Mouse (Mus musculus) heart, postnatal 4 days (tissue): Measurements from ENCODE around the gene Col23a1. TPM values are rescaled to one million over a fixed set of nuclear protein-coding genes. Genes with fewer than 3 reads are reported as not detected.

Source experiments
- DNase-seq: peaks from one replicate; pipeline ENCODE4 v3.0.0; 2021
- total RNA-seq, 2 experiments: library from RNA; stranded (reverse); gene quantifications; 2 replicates each; pipeline ENCODE4 v1.2.3; 2021

The Col23a1 gene
- total RNA-seq, 2 experiments from 2014 or later = 5.7 to 6.0 TPM

DNA sequence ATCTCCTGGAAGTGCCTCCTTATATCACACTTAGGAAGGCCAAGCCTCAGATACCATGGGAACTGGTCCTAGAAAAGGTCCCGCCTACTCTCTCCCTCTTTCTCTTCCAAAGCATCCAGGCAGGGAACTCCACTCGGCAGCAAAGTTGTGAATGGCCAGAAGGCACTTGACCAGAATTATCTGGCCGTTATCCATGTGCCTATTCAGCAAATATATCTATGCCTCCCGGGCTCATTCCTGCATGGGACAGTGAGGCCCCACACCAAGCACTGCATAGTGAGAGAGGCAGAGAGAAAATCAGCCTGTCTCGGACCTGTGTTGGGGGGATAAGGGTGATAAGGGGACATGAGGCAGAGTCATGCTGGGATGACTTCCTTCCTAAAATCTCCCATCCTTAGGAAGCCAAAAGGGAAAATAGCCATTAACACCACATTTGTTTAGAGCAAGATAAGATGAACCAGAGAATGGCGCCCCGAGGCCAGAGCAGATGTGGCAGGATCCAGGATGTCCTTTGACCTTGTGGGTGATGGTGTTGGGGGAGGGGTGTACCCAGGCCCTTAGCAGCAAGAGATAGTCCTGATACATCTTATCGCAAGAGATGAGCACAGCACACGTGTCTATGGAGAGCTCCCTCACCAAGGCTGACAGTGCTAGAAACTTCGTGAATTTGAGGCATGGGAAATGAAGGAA lies 196.2 kb downstream of the Col23a1 start:
- no peak for DNase-seq

DNA sequence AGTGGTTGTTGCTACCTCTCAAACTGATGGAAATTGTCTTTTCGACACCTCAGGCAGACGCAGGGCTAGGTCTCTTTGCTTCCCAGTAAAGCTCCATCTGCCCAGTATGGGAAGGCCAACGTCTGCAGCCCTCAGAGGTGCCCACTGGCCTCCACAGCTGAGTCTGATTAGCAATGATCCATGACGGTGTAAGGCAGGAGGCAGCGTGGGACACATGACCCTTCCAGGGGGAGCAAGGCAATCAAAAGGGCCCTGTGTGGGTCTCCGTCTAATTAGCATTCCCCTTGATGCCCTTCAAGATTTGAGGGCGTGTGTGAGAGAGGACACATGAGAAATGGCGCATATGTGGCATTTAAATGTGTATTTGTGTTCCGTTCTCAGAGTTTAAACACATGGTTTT lies 199.1 kb downstream of the Col23a1 start:
- no peak for DNase-seq

DNA sequence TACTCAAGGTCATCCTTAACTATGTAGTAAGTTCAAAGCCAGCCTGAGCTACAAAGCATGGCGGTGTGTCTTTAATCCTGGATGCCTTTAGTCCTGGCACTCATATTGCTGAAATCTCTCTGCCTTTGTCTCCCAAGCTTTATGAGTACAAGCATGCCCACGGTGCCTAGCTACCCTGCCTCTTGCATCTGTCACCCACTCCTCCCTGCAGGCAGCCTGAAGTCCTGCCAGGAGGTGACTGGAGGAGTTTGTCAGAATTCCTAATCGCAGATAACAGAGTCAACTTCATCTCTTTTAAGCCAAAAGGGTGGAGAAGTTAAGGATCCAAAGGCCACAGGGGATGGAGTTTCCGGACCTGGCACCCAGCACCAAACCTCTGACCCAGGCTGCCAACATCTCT lies 203.7 kb downstream of the Col23a1 start:
- no peak for DNase-seq

DNA sequence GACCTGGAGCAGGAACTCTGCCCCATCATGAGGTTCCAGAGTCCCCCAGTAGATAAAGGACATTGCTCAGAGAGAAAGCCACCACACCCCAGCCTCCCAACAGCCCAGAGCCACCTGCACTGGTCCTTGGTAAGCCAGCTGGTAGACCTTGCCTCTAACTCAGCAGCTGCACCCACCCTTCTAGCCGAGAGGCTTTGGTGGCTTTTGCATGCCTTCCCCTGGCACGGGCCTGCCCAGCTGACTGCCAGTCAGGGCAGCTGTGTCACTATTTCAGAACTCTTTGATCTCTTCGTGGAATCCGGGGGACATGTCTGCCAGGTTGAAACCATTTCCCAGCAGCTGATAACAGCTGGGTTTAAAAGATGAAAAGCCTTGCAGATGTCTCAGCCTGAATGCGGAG lies 204.5 kb downstream of the Col23a1 start:
- DNase-seq = no peak

DNA sequence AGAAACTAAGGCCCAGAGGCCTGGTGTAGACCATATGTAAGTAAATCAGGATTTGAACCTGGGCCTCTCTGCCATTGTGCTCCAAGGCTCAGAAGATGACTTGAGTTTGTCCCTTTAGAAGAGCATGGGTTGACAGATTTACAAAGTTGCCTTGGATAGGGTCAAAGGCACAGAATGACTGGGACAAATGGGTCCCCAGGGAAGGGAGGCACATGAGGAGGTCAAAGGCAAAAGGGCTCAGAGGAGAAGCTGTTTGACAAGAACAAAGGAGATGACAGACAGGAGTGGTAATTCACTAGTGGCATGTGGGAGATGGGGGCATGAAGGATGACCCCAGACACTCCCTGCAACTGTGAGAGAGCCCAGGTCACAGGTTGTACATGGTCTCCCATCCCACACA lies 210.1 kb downstream of the Col23a1 start:
- no peak for DNase-seq

DNA sequence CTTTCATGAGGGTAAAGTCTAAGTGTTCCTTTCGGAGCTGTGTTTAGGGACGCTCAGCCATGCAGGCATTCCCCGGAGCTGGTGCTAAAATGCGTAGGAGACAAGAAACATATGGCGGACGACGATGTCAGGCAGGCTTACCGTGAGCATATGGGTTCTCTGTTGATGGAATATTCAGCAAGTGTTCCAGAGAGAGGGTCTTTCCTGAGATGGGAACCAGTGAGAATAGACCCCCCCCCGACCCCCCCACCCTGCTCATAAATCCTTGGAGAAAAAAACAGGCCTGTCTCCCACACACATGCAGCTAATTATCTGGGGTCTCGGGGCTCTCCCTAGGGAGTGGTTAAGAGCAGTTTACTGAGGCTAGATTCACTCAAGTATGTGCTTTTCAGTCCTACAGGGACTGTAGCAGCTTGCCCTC lies 212.7 kb downstream of the Col23a1 start:
- DNase-seq = peak; percentile 31

DNA sequence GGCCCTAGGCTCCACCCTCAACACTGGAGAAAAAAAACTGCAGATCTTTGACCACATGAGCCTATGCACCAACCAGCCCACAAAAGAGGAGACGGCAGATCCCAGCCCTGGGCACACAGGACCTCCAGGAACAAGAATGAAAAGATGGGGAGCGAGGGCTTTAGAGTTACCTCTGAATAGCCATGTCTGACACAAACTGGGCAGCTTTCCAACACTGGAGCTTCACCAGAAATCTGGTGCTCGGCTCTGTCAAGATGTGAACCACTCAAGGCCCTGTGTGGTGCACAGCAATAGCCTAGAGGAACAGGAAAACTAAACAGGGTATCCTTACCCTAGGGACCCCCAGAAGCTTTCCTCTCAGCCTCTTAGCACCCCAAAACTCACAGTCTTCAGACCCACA lies 215.2 kb downstream of the Col23a1 start:
- peak; percentile 58 for DNase-seq

DNA sequence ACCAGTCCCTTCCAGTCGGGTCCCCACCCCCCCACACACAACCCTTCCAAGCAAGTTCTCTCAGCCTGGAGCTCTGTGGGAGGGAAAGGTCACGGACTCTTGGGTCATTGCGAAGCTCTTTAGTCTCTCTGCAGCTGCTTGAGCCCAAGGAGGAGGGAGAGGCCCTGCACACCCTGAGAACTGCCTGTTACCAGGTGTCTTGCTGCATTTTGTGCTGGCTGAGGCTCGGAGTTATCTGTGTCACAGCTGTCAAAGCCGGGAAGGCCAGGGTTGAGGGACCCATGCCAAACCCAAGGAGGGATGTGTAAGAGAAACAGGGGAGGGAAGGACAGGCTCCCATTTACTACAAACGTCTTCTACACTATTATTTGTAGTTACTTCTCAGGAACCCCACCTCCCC lies 218.3 kb downstream of the Col23a1 start:
- DNase-seq = peak; percentile 16

DNA sequence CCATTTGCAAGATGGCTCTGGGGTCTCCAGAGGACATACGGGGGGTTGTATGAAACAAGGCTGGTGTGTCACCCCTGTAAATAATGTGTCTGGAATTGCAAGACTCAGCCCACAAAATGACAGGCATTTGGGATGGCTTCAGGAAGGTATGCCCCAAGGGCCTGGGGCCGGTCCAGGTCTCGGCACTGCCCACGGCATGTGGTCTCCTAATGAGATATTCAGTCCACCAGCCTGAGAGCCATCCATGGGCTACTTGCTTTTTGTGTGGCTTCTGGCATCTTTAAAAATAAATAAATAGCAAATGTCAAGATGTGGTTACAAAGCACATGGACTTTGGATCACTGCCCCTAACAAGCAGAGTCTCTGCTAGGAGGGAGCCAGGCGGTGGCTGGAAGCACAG lies 219.5 kb downstream of the Col23a1 start:
- no peak for DNase-seq

DNA sequence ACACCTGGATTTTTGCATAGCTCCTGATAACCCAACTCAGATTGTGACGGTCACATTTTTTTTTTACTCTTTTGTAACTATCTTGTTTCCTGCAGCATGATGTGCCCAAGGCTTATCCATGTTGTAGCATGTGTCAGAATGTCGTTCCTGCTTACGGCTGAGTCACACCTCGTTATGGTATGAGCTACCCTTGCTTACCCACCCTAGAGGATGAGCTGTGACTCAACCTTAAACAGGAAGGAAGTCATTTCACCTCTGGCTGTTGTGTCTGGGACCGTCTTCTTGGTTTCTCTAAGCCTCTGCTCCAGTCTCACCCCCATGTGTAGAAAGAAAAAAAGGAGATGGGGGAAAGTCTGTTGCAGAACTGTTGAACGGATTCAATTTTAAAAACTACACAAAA lies 223.3 kb downstream of the Col23a1 start:
- DNase-seq = no peak

DNA sequence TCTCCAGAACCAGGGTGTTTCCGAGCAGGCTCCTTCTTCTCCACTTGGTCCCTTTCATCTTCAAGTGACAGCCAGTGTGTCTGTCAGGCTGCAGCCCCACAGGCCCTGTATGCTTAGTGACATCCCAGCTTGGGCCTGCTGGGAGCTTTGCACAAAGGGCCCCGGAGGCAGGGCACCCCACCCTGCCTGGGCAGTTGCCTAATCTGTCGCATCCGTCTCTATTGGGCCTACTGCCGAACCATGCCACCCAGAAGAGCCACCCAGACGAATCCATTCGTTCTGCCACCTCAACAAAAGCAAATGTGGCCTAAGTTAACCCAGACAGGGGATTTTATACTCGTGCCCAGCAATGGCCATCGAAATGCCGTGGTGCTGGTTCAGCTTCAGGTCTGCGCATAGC lies 225.6 kb downstream of the Col23a1 start:
- DNase-seq = no peak

DNA sequence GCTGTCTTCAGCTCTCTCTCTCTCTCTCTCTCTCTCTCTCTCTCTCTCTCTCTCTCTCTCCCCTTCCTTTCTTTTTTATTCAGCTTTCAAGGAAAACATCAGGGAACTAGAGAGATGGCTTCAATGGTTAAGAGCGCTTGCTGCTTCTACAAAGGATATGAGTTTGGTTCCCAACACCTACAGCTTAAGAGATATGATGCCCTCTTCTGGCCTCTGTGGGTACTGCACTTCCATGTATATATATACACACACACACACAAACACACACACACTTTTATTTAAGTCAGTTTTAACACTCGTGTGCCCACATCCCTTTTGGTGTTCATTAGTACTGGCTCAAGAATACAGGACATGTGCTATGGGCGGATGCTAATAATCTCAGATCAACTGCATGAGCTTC lies 228.4 kb downstream of the Col23a1 start:
- no peak for DNase-seq

DNA sequence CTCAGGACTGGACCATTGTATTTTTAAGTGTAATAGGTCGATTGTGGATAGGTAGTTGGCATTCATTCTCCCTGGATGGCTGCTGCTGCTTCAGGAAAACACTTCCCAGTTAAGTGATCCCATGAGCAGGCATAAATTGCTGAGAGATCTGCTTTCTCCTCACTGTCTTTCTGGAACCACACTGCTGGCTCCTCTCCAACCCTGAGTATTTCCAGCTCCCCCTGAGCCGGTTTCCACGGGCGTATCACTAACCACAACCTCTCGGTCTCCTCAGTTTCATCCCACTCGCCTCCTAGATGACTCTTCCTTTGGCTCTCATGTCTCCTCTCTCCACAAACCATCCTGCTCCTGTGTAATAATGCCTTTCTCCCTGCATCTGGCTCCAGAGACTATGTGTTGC lies 228.9 kb downstream of the Col23a1 start:
- no peak for DNase-seq

DNA sequence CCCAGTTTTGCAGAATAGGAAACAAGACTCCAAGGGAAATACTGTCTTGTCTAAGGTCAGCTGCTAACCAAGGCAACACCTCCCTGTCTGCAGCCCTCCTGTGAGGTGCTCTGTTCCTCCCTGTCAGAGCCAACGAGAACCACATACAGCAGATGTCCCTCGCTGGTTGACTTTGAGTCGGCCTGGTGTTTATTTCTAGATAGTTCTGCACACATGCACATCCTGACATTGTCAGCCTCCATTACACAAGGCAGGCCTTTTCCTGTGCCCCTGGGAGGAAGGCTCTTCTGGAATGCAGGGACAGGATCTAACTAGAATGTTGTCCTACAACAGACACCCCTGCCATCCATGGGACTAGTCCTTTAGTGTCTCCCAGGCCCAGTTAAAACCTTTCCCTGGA lies 231.7 kb downstream of the Col23a1 start:
- no peak for DNase-seq

DNA sequence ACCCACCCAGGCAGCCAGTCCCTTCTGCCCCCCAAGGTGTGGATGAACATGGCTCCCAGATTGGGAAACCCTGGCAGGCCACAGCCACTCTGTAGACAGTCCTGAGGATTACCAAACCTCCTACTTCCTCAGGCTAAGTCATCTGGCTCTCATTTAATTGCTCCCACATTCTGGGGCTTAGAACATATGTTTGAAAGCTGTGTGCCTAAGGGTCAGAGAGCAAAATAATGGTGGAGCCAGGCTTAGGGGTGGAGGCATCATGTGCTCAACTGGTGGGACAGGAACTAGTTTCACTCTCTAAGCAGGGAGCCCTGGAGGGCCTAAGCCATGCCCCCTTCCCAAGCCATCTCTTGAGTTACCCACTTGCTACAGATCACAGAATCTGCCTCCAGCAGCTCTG lies 233.5 kb downstream of the Col23a1 start:
- DNase-seq = no peak

DNA sequence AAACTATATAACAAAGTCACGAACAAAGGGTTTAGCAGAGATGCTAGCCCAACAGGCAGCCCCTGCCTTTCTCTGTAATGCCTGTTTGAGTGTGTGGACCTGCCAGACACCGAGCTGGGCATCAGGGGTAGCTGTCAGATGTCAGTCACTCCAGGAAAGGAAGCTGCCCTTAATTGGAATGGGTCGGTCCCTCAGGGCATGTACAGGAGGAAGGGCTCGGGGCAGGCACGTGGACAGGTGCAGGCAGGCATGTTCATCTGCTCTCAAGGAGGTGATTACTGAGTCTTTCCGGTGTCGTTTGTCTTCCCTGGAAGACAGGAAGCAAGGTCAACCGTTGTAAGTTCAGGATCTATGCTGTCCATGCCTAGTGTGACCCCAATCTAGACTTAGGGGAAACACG lies 233.9 kb downstream of the Col23a1 start:
- DNase-seq = no peak

DNA sequence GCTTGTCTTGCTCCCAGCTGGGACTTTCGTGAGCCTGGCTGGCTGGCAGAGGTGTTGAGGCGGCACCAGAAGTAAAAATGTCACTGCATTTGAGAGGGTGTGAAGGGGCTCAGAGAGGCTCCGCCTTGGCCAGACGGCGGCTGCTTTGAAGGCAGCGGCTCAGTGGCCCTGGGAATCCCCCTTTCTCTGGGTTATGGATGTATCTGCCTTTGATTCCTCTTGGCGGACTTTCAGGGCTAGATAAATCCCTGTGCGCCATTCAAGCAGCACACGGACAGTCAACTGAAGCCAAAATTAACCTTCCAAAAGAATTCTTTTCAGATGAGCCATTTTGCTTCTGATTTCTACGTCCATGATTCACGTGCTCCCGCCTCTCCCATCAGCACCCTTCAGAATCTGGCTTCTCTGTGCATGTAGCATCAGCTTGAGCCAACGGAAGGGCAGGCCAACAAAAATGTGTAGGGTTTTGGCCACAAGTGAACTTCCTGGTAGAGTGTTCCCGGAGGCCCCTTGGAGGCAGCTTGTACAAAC lies 237.0 kb downstream of the Col23a1 start:
- peak; percentile 21 for DNase-seq

DNA sequence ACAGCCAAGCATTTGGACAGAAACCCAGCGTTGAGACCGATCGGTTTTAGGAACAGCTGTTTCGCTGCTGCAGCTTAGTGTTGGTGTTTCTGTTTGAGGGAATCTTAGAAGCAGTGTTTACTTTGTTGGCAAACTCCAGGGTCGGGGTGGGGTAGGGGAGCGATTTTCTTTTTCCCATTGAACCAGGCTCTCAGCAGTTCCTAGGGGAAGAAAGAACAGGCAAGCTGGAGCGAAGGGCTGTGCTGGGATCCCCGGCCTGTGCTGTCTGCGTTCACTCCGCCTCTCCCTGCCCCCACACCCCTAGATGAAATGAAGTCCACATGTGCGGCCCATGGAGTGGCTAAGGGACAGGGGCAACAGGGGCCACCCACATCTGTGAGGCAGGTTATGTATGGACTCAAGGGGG lies 243.4 kb downstream of the Col23a1 start:
- DNase-seq = no peak

DNA sequence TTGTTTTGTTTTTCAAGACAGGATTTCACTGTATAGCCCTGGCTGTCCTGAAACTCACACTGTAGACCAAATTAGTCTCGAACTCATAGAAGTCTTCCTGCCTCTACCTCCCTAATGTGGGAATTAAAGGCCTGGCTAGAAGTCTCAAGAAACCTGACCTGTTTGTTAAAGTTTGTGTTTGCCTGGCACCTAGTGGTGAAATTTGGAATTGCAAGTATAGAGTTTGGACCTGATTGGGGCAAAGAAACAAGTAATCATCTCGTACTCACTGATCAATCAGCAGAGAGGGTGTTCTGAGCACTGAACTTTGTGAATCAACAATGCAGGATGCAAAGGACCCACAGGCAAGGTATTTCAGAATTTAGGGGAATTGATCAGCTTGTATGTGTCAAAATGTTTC lies 244.6 kb downstream of the Col23a1 start:
- DNase-seq = peak; percentile 66

DNA sequence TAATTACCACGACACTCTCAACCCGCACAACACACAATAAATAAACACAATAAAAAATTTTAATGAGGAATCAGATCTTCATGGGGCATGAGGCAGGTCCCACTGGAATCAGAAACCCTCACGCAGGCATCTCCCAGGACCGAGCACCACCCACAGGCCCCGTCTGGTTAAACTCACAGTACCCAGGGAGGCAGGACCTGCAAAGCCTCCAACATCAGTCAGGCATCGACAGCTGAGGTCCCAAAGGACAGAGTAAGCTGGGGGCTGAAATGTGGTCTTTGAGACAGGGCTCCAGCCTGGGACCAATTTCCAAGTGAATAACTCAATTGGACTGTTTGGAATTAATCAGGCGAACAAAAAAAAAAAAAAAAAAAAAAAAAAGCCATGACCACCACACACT lies 248.7 kb downstream of the Col23a1 start:
- no peak for DNase-seq

DNA sequence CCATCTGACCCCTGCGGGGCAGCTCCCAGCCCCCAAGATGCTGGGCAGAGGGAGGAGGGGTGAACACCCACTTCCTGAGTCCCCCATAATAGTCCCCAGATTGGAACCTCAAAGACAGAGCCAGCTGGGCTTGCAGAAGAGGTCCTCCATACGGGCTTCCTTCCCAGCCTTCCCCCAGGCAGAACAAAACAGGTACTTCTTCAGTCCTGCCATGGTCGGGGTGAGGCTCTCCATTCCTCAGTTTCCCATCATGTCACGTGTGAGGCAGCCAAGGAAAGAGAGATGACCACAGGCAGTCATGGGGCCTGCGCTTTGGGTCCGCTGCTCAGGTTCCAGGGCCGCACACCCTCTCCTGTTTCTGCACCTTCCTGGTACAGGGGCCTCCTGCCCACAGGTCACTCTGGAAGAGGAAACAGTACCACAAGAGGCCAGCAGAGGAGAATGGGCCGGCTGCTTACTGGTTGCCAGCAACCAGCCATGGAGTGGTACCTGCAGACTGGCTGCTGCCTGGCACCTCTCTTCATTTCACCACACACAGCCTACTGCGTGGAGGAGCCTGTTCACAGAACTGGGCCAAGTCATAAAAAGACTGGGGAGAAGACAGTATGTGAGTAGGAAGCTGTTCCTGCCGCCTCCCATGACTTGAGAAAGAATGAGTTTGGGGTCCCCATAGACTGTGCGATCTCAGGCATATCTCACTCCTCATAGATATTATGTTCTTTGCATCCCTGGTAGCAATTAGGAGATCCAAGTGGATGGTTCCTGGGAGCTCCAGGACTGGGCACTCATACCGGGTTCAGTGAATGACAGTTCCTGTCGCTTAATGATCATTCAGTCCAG lies 249.4 kb downstream of the Col23a1 start:
- no peak for DNase-seq

DNA sequence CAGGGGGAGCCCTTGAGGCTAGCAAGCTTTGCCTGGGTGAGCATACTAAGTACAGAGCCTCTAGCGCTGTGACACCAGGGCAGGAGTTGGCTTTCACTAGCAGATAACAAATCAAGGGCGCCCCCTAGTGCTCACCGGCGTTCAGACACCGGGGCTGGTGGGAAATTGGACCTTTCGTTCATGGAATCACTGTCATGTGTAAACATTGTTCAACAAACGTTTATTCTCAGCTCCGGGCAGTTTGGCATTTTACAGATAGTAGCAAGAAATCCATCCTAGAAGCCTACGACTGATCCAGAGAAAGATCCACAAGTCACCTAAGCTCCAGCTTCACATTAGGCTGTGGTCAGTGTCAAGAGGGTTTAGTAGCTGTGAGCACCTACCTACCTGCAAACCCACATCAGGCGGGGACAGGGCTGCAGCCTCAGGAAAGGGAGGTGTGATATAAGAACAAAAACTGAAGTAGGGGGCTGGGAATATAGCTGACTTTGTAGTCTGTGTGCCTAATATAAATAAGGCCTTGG lies 250.1 kb downstream of the Col23a1 start:
- DNase-seq = peak; percentile 98

DNA sequence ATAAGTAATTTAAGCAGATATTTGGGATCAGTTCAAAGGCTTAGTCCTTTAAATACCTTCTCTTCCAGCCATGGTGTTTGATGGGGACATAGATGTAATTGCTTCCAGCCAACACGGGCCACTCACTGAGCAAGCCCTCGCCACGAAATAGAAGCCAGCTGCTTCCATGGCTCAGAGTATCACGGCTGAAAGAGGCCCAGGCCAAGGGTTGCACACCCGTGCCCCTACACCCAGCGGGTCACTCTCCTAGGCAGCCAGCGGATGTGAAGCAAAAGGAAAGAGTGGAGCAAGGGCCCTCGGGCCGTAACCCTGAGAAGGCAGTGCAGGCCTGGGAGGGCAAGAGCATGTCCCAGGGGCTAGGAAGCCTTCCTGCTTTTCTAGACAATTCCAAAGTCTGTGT lies 252.7 kb downstream of the Col23a1 start:
- no peak for DNase-seq
